Mouse (Mus musculus): ENCODE measurements around the gene Hectd3. TPM values are rescaled to one million over a fixed set of nuclear protein-coding genes. Genes with fewer than 3 reads are reported as not detected.

Gene Hectd3
- polyA plus RNA-seq, 1 experiment from 2014 or later = 17.1 TPM

DNA sequence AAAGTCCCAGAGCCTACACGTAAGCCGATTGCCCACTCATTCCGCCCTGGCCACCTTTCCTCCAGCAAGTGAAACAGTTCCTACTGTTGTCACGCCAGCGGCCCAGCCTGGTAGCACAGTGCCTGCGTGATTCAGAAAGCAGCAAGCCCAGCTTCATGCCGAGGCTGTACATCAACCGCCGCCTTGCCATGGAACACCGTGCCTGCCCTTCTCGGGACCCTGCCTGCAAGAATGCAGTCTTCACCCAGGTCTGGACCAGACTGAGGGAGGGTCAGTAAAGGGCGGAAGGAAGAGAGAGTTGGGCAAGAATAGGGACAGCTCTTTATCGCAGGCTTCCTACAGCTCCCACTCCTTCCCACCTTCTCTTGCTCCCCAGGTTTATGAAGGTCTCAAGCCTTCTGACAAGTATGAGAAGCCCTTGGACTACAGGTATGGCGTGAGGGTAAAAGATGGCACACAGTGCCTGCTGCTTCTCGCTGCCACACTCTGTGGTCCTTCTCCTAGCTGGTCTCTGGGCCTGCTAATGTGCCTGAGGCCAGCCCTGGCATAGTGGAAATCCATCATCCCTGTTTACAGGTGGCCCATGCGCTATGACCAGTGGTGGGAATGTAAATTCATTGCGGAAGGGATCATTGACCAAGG lies 4.5 kb downstream of the Hectd3 start:
- Histone ChIP-seq H3K4me1 (peaks cover 16% of the 10 kb centered on the region), H3K4me2 (no peak overlapping the region), H3K27ac (no peak overlapping the region), H3K9me3 (no peaks in the 10 kb centered on the region), H3K36me3 (replicated peaks) (peaks cover 34% of the 10 kb centered on the region), H3K9ac (no peak overlapping the region), H3K27me3 (peaks cover 12% of the 10 kb centered on the region; the same call in 1 of the 2 replicates), H3K4me3 (replicated peaks) (no peak overlapping the region)
- no peak for ATAC-seq (ENCODE audit: low FRiP score)
- 92% methylated on average over 17 of the region's 17 CpGs for WGBS

DNA sequence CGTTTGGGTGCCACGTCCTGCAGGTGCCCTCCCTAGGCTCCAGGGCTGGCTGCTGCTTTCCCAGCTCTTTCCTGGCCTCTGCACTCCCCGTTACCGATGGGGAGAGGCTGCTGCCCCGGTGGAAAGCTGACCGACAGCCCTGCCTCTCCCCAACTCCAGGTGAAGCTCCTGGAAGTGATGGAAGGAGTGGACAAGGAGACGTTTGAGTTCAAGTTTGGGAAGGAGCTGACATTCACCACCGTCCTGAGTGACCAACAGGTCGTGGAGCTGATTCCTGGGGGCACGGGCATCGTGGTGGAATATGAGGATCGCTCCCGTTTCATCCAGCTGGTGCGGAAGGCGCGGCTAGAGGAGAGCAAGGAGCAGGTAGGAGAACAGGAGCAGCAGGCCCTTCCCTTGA lies 6.8 kb downstream of the Hectd3 start:
- 91% methylated on average over 16 of the region's 16 CpGs for WGBS
- no peak overlapping the region for H3K4me2 ChIP-seq
- no peaks in the 10 kb centered on the region for H3K9me3 ChIP-seq
- no peak overlapping the region for H3K27ac ChIP-seq
- ATAC-seq (ENCODE audit: low FRiP score) = no peak
- peaks cover 34% of the 10 kb centered on the region for H3K36me3 ChIP-seq (replicated peaks)
- 0 out of 2 replicates have a peak, but pooled peaks cover 2% of the 10 kb centered on the region for H3K4me1 ChIP-seq
- 0 out of 2 replicates have a peak, but pooled peaks cover 4% of the 10 kb centered on the region for H3K27me3 ChIP-seq
- no peak overlapping the region for H3K4me3 ChIP-seq (replicated peaks)
- no peak overlapping the region for H3K9ac ChIP-seq

- Histone ChIP-seq H3K27me3 (0 out of 2 replicates have a peak, but pooled peaks cover 4% of the 10 kb centered on the region), H3K27ac (no peak overlapping the region), H3K36me3 (replicated peaks) (peaks cover 34% of the 10 kb centered on the region), H3K4me3 (replicated peaks) (no peak overlapping the region), H3K9ac (no peak overlapping the region), H3K4me1 (0 out of 2 replicates have a peak, but pooled peaks cover 2% of the 10 kb centered on the region), H3K4me2 (0 out of 2 replicates have a peak overlapping the region, but pooled peaks have one; percentile 1), H3K9me3 (no peaks in the 10 kb centered on the region)
- WGBS = 55% methylated on average over 38 of the region's 38 CpGs
- ATAC-seq (ENCODE audit: low FRiP score) = peak; percentile 67
Measured at GRCm38 (mm10) chr4:117002543-117003521, 7.7 kb downstream of the Hectd3 start.

DNA sequence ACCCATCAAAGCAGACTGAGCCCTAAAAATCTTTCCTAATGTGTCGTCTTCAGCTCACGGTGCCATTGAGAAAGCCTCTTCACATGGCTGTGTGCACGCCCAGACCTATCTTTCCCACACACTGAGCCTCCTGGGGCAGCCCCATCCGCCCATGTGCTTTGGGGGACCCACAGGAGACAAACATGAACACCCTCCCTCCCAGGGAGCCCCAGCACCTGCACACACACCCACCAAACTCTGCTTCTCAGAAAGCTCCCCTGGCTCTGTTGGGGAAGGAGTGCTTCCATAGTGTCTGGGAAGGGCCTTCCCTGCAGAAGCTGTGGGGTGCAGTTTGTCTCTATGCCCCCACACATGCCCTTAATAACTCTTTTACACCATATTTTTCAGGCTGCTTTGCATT lies 9.5 kb downstream of the Hectd3 start:
- no peak overlapping the region for H3K27ac ChIP-seq
- H3K27me3 ChIP-seq = 0 out of 2 replicates have a peak, but pooled peaks cover 4% of the 10 kb centered on the region
- 84% methylated on average over 4 of the region's 4 CpGs for WGBS
- no peak overlapping the region for H3K4me3 ChIP-seq (replicated peaks)
- H3K4me1 ChIP-seq = 0 out of 2 replicates have a peak, but pooled peaks cover 2% of the 10 kb centered on the region
- H3K36me3 ChIP-seq (replicated peaks) = peaks cover 29% of the 10 kb centered on the region
- no peak overlapping the region for H3K4me2 ChIP-seq
- ATAC-seq (ENCODE audit: low FRiP score) = no peak
- no peaks in the 10 kb centered on the region for H3K9me3 ChIP-seq
- no peak overlapping the region for H3K9ac ChIP-seq

GRCm38 (mm10) chr4:117005611-117006400 lies 10.7 kb downstream of the Hectd3 start:
- no peak for ATAC-seq (ENCODE audit: low FRiP score)
- no peak overlapping the region; the same call in 1 of the 2 replicates for H3K27ac ChIP-seq

GRCm38 (mm10) chr4:117007058-117007457 lies 11.9 kb downstream of the Hectd3 start:
- Histone ChIP-seq H3K36me3 (replicated peaks) (peaks cover 13% of the 10 kb centered on the region; the same call in 1 of the 2 replicates), H3K4me1 (0 out of 2 replicates have a peak, but pooled peaks cover 2% of the 10 kb centered on the region), H3K27me3 (no peaks in the 10 kb centered on the region), H3K27ac (no peak overlapping the region), H3K4me3 (replicated peaks) (no peak overlapping the region), H3K4me2 (no peak overlapping the region), H3K9me3 (no peaks in the 10 kb centered on the region), H3K9ac (no peak overlapping the region)
- ATAC-seq (ENCODE audit: low FRiP score) = no peak
- WGBS = 85% methylated on average over 3 of the region's 3 CpGs

More at GRCm38 (mm10) chr4:117005611-117006400, 10.7 kb downstream of the Hectd3 start:
- peaks cover 18% of the 10 kb centered on the region for H3K36me3 ChIP-seq (replicated peaks)
- 0 out of 2 replicates have a peak, but pooled peaks cover 2% of the 10 kb centered on the region for H3K4me1 ChIP-seq
- no peak overlapping the region for H3K4me2 ChIP-seq
- no peaks in the 10 kb centered on the region for H3K9me3 ChIP-seq
- H3K9ac ChIP-seq = no peak overlapping the region
- WGBS = 81% methylated on average over 7 of the region's 7 CpGs
- H3K27me3 ChIP-seq = 0 out of 2 replicates have a peak, but pooled peaks cover 4% of the 10 kb centered on the region
- no peak overlapping the region for H3K4me3 ChIP-seq (replicated peaks)

- H3K27ac ChIP-seq = no peak overlapping the region
- no peaks in the 10 kb centered on the region for H3K4me1 ChIP-seq
- no peak overlapping the region for H3K4me3 ChIP-seq (replicated peaks)
- no peak overlapping the region for H3K9ac ChIP-seq
- H3K9me3 ChIP-seq = no peaks in the 10 kb centered on the region
- H3K27me3 ChIP-seq = no peaks in the 10 kb centered on the region
- no peak overlapping the region for H3K4me2 ChIP-seq
- no peaks in the 10 kb centered on the region for H3K36me3 ChIP-seq (replicated peaks)
- WGBS = 89% methylated on average over 5 of the region's 5 CpGs
- no peak for ATAC-seq (ENCODE audit: low FRiP score)
Measured at GRCm38 (mm10) chr4:117010231-117010630, 15.1 kb downstream of the Hectd3 start.

GRCm38 (mm10) chr4:117013596-117013995 lies 18.5 kb downstream of the Hectd3 start:
- Histone ChIP-seq H3K4me2 (no peak overlapping the region), H3K27me3 (no peaks in the 10 kb centered on the region), H3K9ac (no peak overlapping the region), H3K4me1 (no peaks in the 10 kb centered on the region), H3K9me3 (no peaks in the 10 kb centered on the region), H3K36me3 (replicated peaks) (no peaks in the 10 kb centered on the region), H3K4me3 (replicated peaks) (no peak overlapping the region), H3K27ac (no peak overlapping the region)
- 88% methylated on average over 6 of the region's 6 CpGs for WGBS
- no peak for ATAC-seq (ENCODE audit: low FRiP score)

DNA sequence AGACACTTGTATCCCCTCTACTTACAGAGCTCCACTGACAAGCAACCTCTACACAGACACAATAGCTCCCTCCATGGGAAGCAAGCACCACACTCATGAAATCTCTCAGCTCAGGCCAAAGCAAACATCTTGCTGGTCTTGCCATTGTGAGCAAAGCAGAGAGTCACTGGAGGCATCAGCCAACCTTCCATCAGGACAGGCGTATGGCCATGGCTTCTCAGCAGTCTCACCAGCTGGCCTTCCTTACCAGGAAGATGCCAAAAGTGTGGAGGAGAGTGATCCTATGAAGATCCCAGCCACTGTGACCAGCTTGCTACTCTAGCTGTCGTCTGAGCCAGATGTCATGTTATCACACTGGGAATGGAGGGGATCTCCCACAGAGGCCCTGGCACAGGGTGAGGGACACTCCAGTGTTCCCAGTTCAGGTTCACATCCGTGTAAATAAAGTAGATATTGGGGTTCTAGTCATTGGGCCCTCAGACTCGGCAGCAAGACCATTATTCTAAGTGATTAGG lies 19.8 kb downstream of the Hectd3 start:
- H3K27me3 ChIP-seq = no peaks in the 10 kb centered on the region
- WGBS = 64% methylated on average over 4 of the region's 4 CpGs
- ATAC-seq (ENCODE audit: low FRiP score) = no peak

GRCm38 (mm10) chr4:117017738-117018137 lies 22.6 kb downstream of the Hectd3 start:
- H3K36me3 ChIP-seq (replicated peaks) = peaks cover 7% of the 10 kb centered on the region
- 92% methylated on average over 2 of the region's 2 CpGs for WGBS
- no peak overlapping the region for H3K27ac ChIP-seq
- no peaks in the 10 kb centered on the region for H3K9me3 ChIP-seq
- H3K4me3 ChIP-seq (replicated peaks) = no peak overlapping the region
- no peak overlapping the region for H3K4me2 ChIP-seq
- H3K9ac ChIP-seq = no peak overlapping the region
- peaks cover 12% of the 10 kb centered on the region for H3K4me1 ChIP-seq
- no peak for ATAC-seq (ENCODE audit: low FRiP score)
- H3K27me3 ChIP-seq = no peaks in the 10 kb centered on the region

More for the DNA sequence above, 19.8 kb downstream of the Hectd3 start:
- Histone ChIP-seq H3K4me2 (no peak overlapping the region), H3K9me3 (no peaks in the 10 kb centered on the region), H3K36me3 (replicated peaks) (no peaks in the 10 kb centered on the region), H3K9ac (no peak overlapping the region), H3K27ac (no peak overlapping the region), H3K4me3 (replicated peaks) (no peak overlapping the region), H3K4me1 (peaks cover 4% of the 10 kb centered on the region; the same call in 1 of the 2 replicates)

DNA sequence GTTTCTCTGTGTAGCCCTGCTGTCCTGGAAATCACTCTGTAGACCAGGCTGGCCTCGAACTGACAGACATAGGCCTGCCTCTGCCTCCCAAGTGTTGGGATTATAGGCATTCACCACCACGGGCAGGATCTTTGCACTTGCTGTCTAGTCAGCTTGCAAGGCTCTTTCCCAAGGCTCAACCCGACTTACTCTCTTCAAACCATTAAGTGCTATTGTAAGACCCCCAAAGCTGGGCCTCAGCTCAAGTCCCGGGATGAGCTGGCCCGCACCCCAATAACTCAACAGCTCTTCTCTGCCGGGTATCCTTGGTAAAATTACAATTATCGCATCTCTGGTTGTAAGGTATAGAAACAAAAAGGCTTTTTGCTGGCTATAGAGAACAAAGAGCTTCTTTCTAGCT lies 23.2 kb downstream of the Hectd3 start:
- no peak for ATAC-seq (ENCODE audit: low FRiP score)

More for the DNA sequence above, 23.2 kb downstream of the Hectd3 start:
- Histone ChIP-seq H3K4me1 (peaks cover 12% of the 10 kb centered on the region), H3K9ac (no peak overlapping the region), H3K9me3 (no peaks in the 10 kb centered on the region), H3K27me3 (no peaks in the 10 kb centered on the region), H3K4me2 (no peak overlapping the region), H3K36me3 (replicated peaks) (peaks cover 13% of the 10 kb centered on the region), H3K27ac (no peak overlapping the region), H3K4me3 (replicated peaks) (no peak overlapping the region)
- WGBS = 81% methylated on average over 7 of the region's 7 CpGs
